Mouse (Mus musculus): ENCODE measurements around the gene Dazap1. TPM values are rescaled to one million over a fixed set of nuclear protein-coding genes. Genes with fewer than 3 reads are reported as not detected.

Dazap1 gene
- total RNA-seq, 2 experiments from 2014 or later = 77.2 to 83.0 TPM

DNA sequence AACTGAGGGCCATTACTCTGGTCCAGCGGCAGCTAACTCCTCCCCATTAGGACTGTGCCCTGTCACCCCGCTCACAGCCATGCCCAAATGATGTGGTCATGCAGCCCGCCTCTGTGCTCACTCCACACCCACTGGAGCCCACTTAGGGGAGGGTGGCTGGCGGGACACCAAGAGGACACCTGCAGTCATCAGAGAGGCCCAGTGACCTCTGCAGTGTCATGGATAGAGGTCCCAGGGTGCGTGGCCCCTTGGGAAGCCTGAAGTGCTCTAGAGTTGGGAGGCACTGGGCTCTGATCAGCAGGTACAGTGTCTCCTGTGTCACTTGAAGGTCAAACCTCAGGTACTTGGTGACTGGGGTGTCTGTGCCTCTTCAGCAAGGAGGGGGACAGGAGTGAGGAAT, 35.5 kb downstream of the Dazap1 start:
- DNase-seq (ENCODE audit: low spot score in 2 of 2) = no peak

DNA sequence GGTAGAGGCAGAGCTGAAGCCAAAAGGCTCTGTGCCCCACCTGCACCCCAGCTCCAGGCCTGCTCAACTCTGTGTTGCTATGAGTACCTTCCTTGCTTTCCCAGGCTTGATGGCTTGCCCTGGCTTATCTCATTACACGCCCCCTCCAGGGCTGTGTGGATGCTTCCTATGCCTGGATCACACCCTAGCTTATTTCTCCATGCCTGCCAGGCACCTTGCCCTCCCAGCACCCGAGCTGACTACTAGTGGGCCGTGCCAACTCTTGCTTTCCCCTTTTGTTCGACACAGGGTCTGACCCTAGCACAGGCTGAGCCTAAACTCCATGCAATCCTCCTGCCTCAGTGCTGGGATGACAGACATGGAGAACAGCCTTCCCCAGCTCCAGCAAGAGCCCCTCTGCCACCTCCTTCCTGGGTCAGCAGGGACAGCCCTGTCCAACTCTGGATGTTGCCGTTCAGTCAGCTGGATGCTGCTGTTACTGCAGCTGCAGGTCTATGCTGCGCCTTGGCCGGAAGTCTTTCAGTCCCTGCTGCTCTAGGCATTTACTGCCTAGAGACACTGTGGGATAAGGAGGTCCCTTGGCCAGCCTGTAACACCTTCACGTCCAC, 36.3 kb downstream of the Dazap1 start:
- DNase-seq (ENCODE audit: low spot score in 2 of 2) = no peak

DNA sequence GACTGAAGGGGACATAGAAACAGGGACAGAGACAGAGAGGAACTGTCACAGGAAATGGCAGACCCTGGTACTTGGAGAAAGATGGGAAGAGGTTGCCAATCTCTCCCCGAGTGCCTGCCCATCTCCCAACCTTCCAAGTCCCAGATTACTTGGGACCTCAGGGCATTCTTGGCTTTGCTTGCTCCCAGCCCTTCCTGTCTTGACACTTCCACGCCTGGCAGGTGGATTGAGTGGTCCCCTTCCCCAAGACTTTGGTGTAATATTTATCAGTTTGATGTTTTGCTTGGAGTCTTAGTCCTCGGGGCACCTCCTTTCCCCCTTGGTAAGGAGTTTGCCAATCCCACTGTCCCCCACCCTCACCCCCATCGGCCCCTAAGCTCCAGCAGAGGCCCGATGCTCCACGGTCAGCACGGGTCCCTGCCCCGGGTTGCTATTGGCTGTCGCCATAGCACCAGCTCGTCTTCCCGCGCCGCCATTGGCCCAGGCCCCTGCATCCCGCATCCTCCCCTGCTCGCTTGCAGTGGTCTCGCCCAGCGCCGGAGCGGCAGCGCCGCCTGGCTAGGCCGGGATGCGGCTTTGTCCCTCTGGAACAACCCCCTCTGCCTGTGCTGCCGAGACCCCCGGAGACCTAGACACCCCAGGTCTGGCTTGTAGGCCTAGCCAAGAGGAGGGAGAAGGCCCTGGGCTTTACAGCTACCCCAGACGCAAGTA, 37.4 kb downstream of the Dazap1 start:
- peak; percentile 92 to 93 for DNase-seq (ENCODE audit: low spot score in 2 of 2)

DNA sequence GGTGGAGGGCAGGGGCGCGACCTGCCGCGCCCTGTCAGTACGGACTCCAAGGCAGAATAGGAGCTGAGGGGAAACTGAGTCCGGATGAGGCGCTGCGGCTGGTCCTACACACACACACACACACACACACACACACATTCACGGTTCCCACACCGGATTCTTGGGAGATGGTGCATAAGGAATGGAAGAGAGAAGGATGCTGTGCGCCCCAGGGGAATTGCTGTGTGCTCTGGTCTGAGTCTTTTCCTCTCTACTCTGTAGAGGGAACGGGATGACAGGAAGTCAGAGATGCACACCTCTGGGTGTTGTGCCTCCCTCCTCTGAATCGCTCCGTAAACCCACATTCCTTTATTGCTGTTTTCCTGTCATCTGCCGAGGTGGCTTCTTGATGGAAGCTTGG, 38.0 kb downstream of the Dazap1 start:
- DNase-seq (ENCODE audit: low spot score in 2 of 2) = no peak

DNA sequence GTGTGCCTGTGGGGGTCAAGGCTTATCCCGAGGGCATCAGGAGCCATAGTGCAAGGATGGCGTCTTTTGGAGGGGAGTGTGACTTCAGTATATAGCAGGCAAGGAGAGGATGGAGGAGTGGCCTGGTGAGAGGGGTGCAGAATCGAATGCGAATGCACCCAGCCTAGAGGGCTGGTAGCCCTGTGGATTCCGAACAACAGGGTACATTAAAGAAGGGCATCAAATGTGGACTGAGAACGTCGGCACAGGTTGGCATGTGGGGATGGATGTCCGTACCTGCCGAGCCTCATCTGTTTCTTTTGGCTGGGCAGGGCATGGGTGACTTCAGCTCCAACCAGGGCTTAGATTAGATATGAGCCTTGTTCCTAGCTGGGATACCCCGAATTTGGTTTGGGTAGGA, 38.5 kb downstream of the Dazap1 start:
- DNase-seq (ENCODE audit: low spot score in 2 of 2) = no peak

DNA sequence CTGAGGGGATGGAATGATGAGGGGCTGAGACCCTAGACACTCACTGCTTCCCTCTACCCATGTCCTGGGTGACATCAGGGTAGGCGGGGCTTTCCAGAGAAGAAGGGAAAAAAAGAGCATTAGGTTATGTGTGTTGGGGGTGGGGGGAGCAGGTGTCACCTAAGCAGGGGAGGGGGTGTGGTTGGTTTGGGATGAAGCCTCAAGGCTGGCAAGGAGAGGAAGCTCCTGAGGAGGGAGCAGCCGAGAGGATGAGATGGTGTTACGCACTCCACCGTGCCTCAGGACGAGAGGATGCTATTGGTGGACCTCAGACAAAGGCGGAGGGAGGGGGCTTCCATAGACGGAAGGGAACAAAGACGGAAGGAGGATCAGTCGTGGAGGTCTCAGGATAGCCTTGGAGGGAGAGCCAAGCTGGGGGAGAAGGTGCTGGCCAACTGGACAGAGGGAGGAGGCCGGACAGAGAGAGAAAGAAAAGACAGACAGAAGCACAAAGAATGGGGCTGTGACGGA, 39.4 kb downstream of the Dazap1 start:
- no peak for DNase-seq (ENCODE audit: low spot score in 2 of 2)

DNA sequence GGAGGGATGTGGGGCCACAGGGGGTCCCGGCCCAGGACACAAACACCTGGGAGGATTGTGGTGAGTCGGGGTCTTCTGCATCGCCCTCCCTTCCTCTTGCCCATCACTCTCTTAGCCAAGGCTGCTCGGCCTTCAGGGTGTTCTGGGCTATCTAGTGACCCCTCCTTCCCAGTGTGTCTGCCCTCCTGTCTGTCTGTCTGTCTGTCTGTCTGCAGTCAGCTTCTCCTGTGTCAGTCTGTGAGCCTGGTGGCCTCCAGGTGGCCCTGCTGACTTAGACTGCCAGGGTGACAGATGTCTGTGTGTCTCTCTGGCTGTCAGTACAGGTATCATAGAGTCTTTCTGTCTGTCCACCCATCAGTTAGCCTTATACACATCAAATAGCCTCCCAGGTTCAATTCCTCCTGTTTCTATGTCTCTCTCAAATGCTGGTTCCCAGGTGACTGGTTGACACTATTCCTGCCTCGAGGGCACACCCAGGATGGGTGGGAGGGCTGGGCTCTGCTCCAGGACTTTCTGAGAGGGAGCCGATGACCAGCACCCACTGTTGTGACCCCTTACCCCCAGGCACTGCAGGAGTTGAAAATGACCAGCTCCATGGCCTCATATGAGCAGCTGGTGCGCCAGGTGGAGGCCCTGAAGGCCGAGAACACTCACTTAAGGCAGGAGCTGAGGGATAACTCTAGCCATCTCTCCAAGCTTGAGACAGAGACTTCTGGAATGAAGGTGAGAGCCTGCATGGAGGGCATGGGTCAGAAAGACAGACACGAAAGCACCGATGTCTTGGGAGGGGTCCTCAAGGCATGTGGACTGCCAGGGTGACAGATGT, 40.2 kb downstream of the Dazap1 start:
- no peak for DNase-seq (ENCODE audit: low spot score in 2 of 2)

DNA sequence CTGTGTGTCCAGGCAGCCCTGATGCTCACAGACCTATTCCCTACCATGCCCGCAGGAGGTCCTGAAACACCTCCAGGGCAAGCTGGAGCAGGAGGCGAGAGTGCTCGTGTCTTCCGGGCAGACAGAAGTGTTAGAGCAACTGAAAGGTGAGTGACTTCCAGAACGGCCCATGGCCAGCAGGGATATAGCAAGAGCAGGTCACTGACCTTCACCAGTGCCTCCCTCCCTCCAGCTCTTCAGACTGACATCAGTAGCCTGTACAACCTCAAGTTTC, 40.7 kb downstream of the Dazap1 start:
- no peak for DNase-seq (ENCODE audit: low spot score in 2 of 2)

DNA sequence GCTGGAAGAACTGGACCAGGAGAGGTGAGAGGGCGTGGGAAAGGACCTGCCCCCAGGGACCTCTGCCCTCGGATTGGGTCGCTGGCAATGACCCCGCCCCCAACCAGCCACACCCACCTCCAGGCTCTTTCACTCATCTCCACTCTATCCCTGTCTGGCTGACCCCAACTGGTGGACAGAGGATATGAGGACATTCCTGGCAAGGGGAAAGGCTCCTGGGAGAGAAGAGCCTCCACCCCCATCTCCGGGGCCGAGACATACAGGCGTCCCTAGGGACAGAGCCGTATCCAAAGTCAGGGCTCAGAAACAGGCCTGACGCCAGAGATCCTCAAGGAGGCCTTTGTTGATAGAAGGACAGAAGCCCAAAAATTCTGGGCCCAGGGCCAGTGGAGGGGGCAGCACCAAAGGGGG, 41.2 kb downstream of the Dazap1 start:
- DNase-seq (ENCODE audit: low spot score in 2 of 2) = peak in 1 of 2 experiments; percentile 68

DNA sequence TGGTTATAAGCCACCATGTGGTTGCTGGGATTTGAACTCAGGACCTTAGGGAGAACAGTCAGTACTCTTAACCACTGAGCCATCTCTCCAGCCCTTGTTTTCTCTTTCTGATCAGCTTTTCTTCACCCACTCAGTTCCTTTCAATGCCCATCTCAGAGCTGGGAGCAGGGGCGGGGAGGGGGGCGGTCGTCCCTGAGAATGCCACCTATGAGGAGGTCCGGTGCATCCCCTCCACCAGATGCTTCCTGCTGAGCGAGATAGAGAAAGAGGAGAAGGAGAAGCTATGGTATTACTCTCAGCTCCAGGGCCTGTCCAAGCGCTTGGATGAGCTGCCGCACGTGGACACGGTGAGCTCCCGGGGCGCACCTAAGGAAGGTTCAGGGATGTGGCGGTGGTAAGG, 43.2 kb downstream of the Dazap1 start:
- no peak for DNase-seq (ENCODE audit: low spot score in 2 of 2)

DNA sequence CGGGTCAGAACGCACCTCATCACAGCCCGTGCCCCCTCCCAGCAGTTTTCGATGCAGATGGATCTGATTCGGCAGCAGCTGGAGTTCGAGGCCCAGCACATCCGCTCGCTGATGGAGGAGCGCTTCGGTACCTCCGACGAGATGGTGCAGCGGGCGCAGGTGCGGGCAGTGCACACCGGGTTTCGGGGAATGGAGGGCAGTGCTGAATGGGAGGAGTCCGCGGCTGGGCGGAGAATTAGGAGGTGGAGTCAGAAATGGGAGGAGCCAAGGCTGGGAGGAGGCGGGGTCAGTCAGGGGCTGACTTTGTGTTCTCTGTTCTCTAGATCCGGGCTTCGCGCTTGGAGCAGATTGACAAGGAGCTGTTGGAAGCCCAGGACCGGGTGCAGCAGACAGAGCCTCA, 43.6 kb downstream of the Dazap1 start:
- no peak for DNase-seq (ENCODE audit: low spot score in 2 of 2)

DNA sequence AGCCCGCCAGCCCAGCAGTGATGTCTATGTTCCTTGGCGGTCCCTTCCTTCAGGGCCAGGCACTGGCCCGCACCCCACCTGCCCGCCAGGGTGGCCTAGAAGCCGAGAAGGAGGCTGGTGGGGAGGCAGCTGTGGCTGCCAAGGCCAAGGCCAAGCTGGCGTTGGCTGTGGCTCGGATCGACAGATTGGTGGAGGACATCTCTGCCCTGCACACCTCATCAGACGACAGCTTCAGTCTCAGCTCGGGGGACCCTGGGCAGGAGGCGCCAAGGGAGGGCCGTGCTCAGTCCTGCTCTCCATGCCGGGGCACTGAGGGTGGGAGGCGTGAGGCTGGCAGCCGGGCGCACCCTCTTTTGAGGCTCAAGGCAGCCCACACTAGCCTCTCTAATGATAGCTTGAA, 50.3 kb downstream of the Dazap1 start:
- no peak for DNase-seq (ENCODE audit: low spot score in 2 of 2)

DNA sequence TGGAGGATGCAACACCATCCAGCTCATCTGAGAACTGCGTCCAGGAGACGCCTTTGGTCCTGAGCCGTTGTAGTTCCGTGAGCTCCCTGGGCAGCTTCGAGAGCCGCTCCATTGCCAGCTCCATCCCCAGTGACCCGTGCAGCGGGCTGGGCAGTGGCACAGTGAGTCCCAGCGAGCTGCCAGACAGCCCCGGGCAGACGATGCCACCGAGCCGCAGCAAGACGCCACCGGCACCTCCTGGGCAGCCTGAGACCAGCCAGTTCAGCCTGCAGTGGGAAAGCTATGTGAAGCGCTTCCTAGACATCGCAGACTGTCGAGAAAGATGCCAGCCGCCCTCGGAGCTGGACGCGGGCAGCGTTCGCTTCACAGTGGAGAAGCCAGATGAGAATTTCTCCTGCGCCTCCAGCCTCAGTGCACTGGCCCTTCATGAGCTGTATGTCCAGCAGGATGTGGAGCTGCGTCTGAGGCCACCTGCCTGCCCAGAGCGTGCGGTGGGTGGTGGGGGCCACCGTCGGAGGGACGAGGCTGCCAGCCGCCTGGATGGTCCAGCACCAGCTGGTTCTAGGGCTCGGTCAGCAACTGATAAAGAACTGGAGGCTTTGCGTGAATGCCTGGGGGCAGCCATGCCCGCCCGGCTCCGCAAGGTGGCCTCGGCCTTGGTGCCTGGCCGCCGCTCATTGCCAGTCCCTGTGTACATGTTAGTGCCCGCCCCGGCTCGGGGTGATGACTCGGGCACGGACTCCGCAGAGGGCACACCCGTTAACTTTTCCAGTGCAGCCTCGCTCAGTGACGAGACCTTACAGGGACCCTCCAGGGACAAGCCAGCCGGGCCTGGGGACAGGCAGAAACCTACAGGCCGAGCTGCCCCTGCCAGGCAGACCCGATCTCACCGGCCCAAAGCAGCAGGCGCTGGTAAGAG, 51.6 kb downstream of the Dazap1 start:
- DNase-seq (ENCODE audit: low spot score in 2 of 2) = no peak

DNA sequence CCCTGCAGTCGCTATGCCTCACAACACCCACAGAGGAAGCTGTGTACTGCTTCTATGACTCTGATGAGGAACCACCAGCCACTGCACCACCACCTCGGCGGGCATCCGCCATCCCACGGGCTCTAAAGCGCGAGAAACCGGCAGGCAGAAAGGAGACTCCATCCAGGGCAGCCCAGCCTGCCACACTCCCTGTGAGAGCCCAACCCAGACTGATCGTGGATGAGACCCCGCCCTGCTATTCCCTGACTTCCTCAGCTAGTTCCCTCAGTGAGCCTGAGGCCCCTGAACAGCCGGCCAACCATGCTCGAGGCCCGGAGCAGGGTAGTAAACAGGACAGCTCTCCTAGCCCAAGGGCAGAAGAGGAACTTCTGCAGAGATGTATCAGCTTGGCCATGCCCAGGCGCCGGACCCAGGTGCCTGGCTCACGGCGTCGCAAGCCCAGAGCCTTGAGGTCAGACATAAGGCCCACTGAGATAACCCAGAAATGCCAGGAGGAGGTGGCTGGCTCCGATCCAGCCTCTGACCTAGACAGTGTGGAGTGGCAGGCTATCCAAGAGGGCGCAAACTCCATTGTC, 52.4 kb downstream of the Dazap1 start:
- DNase-seq (ENCODE audit: low spot score in 2 of 2) = no peak

DNA sequence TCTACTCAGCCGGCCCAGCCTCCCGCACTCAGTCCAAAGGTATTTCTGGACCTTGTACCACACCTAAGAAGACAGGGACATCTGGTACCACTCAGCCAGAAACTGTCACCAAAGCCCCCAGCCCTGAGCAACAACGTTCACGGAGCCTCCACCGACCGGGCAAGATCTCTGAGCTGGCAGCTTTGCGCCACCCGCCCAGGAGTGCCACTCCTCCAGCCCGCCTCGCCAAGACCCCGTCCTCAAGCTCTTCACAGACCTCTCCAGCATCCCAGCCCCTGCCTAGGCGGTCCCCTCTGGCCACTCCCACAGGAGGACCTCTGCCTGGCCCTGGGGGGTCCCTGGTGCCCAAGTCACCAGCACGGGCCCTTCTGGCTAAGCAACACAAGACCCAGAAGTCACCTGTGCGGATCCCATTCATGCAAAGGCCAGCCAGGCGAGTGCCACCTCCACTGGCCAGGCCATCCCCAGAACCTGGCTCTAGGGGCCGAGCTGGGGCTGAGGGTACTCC, 53.3 kb downstream of the Dazap1 start:
- DNase-seq (ENCODE audit: low spot score in 2 of 2) = no peak

DNA sequence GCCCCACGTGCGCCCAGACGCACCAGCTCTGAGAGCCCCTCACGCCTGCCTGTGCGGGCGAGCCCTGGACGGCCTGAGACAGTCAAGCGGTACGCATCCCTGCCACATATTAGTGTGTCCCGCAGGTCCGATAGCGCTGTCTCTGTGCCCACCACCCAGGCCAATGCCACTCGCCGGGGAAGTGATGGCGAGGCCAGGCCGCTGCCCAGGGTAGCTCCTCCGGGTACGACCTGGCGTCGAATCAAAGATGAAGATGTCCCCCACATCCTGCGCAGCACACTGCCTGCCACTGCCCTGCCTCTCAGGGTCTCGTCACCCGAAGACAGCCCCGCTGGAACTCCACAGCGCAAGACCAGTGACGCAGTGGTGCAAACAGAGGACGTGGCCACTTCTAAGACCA, 54.0 kb downstream of the Dazap1 start:
- DNase-seq (ENCODE audit: low spot score in 2 of 2) = no peak

DNA sequence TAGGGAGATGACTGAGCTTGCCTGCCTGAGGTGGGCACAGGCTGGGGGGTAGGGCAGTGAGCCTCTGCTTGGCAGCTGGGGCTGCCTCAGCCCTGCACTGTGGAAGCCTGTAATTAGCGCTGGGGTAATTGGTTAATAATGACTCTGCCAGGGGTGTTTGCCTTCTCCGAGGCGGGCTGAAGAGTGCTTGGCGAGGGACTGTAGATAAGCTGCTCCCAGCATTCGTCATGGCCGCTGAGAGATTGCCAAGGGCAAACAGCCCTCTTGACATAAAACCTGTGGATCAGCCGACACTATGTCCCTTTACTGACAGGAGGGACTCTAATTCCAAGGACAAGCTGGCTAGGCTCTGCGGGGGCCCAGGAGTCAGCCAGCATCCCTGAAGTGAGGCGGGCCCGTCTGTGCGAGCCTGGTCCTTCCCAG, 55.1 kb downstream of the Dazap1 start:
- DNase-seq (ENCODE audit: low spot score in 2 of 2) = no peak

DNA sequence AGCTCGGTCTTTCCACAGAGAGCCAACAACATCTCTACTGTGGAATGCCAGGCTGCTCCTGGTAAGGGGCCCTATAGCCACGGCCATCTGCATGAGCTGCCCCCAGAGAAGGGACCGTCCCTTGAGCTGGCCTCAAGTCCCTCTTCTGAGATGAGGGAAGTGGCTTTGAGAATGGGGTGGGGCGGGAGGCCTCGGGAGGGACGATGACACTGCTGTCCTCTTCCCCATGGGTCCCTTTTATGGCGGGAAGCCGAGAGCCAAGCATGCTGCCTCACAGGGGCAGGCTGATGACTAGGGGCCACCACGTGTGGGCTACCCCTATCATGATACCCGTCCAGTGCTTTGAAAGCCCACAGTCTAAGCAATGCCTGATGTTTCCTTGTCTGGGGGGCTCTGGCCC, 55.7 kb downstream of the Dazap1 start:
- DNase-seq (ENCODE audit: low spot score in 2 of 2) = no peak

DNA sequence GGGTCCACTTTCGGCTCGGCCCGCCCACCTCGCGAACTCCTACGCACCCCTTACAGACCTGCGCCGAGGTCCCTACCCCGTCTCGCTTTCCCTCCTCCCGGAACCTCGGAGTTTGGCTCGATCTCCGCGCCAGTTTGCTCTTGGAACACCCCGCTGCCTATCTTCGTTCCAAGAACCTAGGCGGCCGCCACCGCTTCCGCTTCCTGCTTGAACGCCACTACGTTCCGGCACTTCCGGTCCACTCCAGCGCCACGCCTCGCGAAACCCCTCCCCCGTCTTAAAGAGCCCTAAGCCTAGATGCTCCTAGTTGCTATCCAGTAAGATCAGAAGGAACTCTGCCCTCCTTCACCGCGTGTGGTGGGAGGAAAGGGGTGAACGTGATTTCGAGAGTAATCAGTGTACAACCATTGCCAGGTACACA, 59.1 kb downstream of the Dazap1 start, which contains the start of gene 2310011J03Rik:
2310011J03Rik (minus strand) TSS at position 198 of the 421 bp plus-strand sequence.
- peak; percentile 91 to 95 for DNase-seq (ENCODE audit: low spot score in 2 of 2)

DNA sequence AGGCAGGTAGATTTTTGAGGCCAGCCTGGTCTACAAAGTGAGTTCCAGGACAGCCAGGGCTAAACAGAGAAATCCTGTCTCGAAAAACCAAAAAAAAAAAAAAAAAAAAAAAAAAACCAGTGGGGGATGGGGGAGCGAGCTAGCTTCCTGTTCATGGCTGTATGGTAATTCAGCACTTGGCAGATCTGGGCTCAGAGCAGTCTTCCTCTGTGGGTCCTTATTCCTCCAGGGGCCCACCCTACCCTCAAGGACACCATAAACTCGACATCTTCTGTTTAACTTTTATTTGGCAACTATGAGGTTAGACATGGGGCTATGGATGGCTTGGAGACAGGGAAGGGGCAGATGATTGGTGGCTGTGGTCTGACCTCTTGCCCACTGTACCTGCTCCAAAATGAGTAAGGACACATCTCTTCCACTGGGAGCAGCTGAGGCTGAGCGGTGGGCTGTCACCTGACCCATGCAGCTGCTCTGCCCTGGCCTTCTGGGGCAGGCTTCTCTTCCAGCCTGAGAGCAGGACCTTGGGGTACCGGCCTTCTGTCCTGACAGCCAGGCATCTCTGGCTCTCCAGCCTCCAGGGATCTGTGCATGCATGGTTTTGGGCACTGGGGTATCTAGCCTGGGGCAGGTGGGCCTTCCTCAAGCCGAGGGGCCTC, 59.9 kb downstream of the Dazap1 start:
- DNase-seq (ENCODE audit: low spot score in 2 of 2) = no peak
